Mouse (Mus musculus) liver, embryonic 14.5 days (tissue): Measurements from ENCODE around the gene Mylk.

ENCODE experiments used
- CTCF ChIP-seq: IDR thresholded peaks from 2 replicates; pipeline ENCODE4 v1.5.1; 2016; ENCODE audit warnings: antibody characterized with exemption, low read depth, control low read depth
- EP300 ChIP-seq: IDR thresholded peaks from 2 replicates; pipeline ENCODE4 v1.6.1; 2016; ENCODE audit warnings: antibody characterized with exemption, low read depth

GRCm38 (mm10) chr16:35040154-35040553 is 295.1 kb downstream of the Mylk start:
- TF ChIP-seq CTCF (no peak), EP300 (no peak)
